Mouse (Mus musculus) lung, adult 2 months (tissue): ENCODE measurements around the gene Dhodh. TPM values are rescaled to one million over a fixed set of nuclear protein-coding genes. Genes with fewer than 3 reads are reported as not detected.

Source experiments
- DNase-seq: peaks from one replicate; pipeline ENCODE4 v3.0.0; 2022
- H3K4me1 ChIP-seq: fragments of 200-500 bp; 2 replicates; pipeline ENCODE4 v1.6.1; 2011; ENCODE audit warnings: low read length; ENCODE audit not compliant: control insufficient read depth, insufficient read depth
- H3K4me3 ChIP-seq: fragments of 200-500 bp; replicated peaks from 2 replicates; pipeline ENCODE3; 2011; ENCODE audit warnings: low read depth, mild to moderate bottlenecking, control low read depth, low read length; ENCODE audit errors: extremely low read depth
- CTCF ChIP-seq: fragments of 200-500 bp; IDR thresholded peaks from 2 replicates; pipeline ENCODE4 v1.5.1; 2011; ENCODE audit warnings: mild to moderate bottlenecking, low read length, control low read depth; ENCODE audit not compliant: insufficient read depth
- POLR2A ChIP-seq: fragments of 200-500 bp; IDR thresholded peaks from 2 replicates; pipeline ENCODE4 v1.6.1; 2011; ENCODE audit warnings: low read depth, mild to moderate bottlenecking, control low read depth, low read length, borderline replicate concordance; ENCODE audit errors: extremely low read depth
- WGBS: fragments of 180-500 bp; shearing (Covaris S2); methylation state at CpG from one replicate; pipeline ENCODE4 v1.1.7; 2018; 5-methylcytosine and 5-hydroxymethylcytosine counted together
- polyA plus RNA-seq: library from polyadenylated mRNA; depleted of rRNA; stranded (reverse); fragments of >200 nt; gene quantifications from 2 replicates; pipeline ENCODE4 v1.2.3, GENCODE M21; 2012

Dhodh gene
- polyA plus RNA-seq, 1 experiment: 23.7 TPM

DNA sequence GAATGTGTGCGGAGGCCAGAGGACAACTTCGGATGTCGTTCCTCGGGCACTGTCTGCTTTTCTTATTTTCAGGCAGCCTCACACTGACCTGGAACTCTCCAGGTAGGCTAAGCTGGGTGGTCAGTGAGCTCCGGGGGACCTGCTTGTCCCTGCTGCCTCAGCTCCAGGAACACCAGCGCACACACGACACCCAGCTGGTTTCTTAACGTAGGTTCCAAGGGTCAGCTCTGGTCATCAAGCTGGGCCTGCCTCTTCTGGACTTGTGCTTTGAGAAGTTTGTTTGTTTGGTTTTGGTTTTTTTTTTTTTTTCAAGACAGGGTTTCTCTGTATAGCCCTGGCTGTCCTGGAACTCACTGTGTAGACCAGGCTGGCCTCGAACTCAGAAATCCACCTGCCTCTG, 17.6 kb downstream of the Dhodh start:
- Histone ChIP-seq H3K4me3 (no peak overlapping the region), H3K4me1 (no peaks in the 10 kb centered on the region; the same call in 1 of the 2 replicates)
- WGBS: 78% methylated on average over 9 of the region's 9 CpGs
- no peak for TF ChIP-seq CTCF
- TF ChIP-seq POLR2A: no peak
- DNase-seq: no peak

DNA sequence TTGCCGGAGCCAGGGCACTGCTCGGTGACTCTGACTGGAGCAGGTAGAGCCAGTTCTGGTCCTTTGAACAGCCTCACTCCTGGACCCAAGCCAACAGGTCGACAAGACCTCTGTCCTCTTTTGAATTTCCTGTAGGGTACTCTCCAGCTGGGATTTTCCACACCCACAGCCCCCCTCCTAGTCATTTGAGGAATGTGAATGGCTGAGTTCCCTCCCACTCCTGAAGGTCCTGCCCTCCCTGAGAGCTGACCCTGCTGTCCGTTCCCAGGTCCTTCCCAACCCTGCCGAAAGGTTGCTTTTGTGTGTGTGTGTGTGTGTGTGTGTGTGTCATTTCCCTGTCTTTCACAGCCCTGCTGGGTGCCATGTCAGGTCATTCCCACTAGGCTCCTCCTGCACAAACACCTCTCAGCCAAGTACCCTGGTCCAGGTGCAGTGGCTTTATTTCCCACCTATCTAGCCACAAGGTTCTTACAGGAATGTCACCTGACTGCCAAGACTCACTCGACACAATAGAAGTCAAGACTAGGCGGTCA, 21.4 kb downstream of the Dhodh start:
- 41% methylated on average over 7 of the region's 7 CpGs for WGBS
- TF ChIP-seq POLR2A (no peak; the same call in 1 of the 2 replicates), CTCF (no peak)
- Histone ChIP-seq H3K4me1 (no peaks in the 10 kb centered on the region; the same call in 1 of the 2 replicates), H3K4me3 (no peak overlapping the region)
- peak; percentile 75 for DNase-seq

DNA sequence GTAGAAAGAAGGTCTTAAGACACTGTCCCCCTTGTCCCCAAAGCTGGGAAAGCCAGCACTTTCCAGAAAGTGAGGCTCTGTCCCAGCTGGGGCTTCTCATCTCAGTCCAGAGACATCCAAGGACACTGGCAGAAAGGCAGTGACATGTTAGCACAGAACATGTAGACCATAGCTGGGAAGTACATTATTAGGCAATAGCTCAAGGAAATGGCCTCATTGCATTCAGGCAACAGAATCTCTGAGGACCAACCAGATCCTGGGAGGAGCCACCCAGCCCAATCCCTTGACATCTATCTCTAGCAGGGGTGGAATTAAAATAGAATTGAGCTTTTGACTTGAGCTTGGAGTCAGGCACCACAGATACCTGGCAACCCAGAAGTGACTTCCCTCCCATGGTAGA, 22.8 kb downstream of the Dhodh start:
- Histone ChIP-seq H3K4me1 (no peaks in the 10 kb centered on the region; the same call in 1 of the 2 replicates), H3K4me3 (no peak overlapping the region)
- TF ChIP-seq CTCF (no peak), POLR2A (no peak)
- no peak for DNase-seq

DNA sequence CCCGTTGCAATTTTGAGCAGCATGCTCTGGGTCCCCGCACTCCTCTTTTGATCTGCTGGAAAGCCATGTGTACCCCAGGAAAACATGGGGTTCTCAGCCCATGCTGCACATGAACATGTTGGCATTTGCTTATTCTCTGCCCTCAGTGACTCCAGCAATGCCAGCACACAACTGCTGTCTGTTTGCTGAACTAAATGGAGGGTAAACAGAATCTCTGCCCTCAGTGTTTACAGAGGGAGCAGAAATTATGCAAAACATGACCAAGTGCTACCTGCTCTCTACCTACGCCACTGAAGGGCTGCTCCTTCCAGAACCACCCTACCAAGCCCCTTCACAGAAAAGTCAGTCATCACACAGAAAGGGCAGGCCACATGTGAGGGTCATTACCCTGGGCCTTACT, 23.6 kb downstream of the Dhodh start:
- WGBS: 62% methylated on average over 3 of the region's 3 CpGs
- Histone ChIP-seq H3K4me1 (no peaks in the 10 kb centered on the region; the same call in 1 of the 2 replicates), H3K4me3 (no peak overlapping the region)
- TF ChIP-seq POLR2A (no peak), CTCF (no peak)
- peak; percentile 20 for DNase-seq

DNA sequence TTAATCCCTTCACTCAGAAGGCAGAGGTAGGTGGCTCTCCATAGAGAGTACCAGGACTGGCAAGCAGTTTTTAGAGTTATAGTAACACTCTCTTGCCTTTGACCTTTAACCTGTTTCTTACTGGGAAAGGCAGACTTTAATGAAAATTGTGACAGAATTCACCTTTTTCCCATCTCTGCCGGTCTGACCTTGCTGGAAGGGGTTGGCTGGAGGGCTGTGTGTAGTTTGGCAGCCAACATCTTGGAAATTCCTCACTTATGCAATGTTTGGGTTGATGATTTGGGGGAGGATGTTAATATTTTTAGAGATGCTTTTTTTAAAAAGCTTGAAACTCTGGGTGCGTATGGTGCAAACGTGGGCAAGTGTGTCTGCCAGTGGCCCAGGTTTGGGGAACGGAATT, 24.2 kb downstream of the Dhodh start:
- H3K4me1 ChIP-seq: no peaks in the 10 kb centered on the region; the same call in 1 of the 2 replicates
- H3K4me3 ChIP-seq: no peak overlapping the region
- WGBS: 63% methylated on average over 4 of the region's 4 CpGs
- DNase-seq: no peak
- no peak for TF ChIP-seq CTCF
- TF ChIP-seq POLR2A: no peak

DNA sequence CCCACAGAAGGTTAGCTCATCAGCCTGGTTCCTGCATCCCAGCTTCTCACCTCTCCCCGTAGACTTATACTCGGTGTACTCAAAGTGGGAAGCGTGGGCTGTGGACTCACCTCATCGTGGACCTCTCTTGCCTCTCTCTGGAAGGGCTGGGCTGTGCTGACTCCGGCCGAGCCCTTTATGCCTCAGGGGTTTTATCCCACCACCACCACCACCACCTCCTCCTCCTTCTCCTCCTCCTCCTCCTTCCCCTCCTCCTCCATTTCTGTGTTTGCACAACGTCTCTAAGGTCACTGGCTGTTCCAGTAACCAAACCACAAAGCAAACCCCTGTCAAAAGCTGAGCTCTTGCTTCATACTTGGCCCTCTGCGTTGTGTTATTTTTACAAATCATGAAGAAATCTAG, 29.6 kb downstream of the Dhodh start, which contains the start of gene Hp:
Gene Hp, minus strand, starts transcription at position 273 of the 402 bp plus-strand sequence.
- TF ChIP-seq POLR2A: peak; percentile 80; the same call in 1 of the 2 replicates
- TF ChIP-seq CTCF: no peak
- DNase-seq: peak; percentile 52
- WGBS: 38% methylated on average over 8 of the region's 8 CpGs
- H3K4me1 ChIP-seq: no peaks in the 10 kb centered on the region
- H3K4me3 ChIP-seq: peak within 1 kb of the TSS; percentile 66

DNA sequence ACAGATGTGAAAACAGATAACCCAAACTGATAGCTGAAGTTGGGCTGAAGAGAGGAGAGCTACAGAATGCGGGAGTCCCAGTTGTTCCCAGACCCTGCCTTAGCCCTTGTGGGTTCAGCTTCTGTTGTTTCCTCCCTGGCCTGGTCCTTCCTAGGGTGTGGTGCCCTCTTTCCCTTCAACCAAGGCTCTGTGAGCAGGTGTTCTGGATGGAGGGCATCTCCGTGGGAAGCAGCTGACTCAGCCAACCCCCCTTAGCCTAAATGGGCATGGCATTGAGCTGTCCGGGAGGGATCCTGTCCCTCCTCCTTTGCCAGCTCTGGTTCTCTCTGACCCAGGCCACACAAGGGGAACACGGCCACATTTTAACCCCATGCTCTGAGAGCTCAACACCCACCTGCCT, 32.2 kb downstream of the Dhodh start:
- peak overlapping the region; percentile 33 for H3K4me3 ChIP-seq
- 57% methylated on average over 4 of the region's 4 CpGs for WGBS
- TF ChIP-seq CTCF (no peak), POLR2A (no peak)
- no peak for DNase-seq
- H3K4me1 ChIP-seq: no peaks in the 10 kb centered on the region

DNA sequence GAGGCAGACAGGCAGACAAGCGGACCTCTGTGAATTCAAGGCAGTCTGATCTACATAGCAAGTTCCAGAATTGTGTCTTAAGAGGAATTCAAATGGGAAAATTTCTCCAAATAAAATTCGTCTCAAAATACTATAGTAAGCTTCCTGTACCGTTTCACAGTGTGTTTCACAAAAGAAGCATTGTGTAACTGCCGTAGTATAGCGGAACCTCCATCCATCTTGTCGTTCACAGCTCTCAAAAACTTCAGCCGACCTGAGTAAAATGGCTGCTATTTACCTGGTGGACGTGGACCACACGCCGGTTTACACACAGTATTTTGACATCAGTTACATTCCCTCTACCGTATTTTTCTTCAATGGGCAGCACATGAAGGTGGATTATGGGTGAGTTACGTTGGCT, 37.3 kb downstream of the Dhodh start:
- TF ChIP-seq CTCF (no peak), POLR2A (no peak)
- WGBS: 81% methylated on average over 12 of the region's 12 CpGs

DNA sequence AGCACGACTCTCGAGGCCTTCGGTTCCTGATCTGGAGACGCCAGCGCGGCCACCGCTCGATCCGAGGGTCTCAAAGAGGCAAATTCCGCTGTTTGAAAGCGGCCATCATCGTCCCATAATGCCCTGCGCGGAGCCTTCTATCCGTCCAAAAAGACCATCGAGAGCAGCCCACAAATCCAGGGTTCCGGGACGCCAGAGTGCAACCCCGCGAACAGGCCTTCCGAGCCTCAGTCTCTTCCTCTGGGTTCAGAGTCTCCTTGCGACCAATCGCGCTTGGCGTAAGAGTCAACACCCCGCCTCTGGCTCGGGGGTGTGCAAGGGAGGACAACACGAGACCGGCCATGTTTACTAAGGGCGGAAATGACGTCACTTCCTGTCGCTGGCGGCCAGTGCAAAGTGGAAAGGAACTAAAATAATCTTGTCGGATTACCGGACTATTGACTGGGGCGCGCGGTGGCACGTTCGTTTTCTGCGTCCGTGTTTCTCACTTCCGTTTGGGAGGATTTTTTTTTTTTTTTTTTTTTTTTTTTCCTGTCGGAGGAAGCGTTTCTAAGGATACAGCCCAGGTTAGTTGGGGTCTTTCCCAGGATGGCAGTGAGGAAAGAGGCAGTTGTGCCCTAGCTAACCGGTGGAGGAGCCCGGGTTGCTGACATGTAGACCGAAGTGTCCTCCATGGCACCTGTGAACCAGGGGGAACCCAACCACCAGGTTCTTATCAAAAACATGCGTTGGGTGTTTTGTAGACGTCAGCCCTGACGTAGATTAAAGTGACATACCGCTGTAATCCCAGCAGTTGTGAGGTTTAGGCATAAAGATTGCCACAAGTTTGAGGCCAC, 42.8 kb downstream of the Dhodh start, which contains the start of the genes Dhx38 and Txnl4b:
Gene Dhx38, minus strand, starts transcription at position 364 of the 836 bp plus-strand sequence.
Gene Txnl4b, plus strand, starts transcription at position 395 of the 836 bp plus-strand sequence.
- H3K4me1 ChIP-seq: no peaks in the 10 kb centered on the region; the same call in 1 of the 2 replicates
- WGBS: under 1% methylated on average over 52 of the region's 52 CpGs
- TF ChIP-seq CTCF (no peak), POLR2A (peak; percentile 56; the same call in 1 of the 2 replicates)

More for the DNA sequence above, 37.3 kb downstream of the Dhodh start:
- Histone ChIP-seq H3K4me1 (no peaks in the 10 kb centered on the region), H3K4me3 (no peak overlapping the region)
- no peak for DNase-seq

More for the DNA sequence above, 42.8 kb downstream of the Dhodh start, which contains the start of the genes Dhx38 and Txnl4b:
- DNase-seq: peak; percentile 99
- peak within 1 kb of the TSS; percentile 91 for H3K4me3 ChIP-seq
